Mouse (Mus musculus): Measurements from ENCODE around the gene Irf2bp1.
A peak's percentile ranks its signal among the peaks of the same experiment; 100 is the strongest.

Gene Irf2bp1

GRCm38 (mm10) chr7:19003902-19004630, at the start of gene Irf2bp1:
Gene Irf2bp1 (plus strand): TSS chr7:19004044.
- DNase-seq: peak; percentile 86 to 90

DNA sequence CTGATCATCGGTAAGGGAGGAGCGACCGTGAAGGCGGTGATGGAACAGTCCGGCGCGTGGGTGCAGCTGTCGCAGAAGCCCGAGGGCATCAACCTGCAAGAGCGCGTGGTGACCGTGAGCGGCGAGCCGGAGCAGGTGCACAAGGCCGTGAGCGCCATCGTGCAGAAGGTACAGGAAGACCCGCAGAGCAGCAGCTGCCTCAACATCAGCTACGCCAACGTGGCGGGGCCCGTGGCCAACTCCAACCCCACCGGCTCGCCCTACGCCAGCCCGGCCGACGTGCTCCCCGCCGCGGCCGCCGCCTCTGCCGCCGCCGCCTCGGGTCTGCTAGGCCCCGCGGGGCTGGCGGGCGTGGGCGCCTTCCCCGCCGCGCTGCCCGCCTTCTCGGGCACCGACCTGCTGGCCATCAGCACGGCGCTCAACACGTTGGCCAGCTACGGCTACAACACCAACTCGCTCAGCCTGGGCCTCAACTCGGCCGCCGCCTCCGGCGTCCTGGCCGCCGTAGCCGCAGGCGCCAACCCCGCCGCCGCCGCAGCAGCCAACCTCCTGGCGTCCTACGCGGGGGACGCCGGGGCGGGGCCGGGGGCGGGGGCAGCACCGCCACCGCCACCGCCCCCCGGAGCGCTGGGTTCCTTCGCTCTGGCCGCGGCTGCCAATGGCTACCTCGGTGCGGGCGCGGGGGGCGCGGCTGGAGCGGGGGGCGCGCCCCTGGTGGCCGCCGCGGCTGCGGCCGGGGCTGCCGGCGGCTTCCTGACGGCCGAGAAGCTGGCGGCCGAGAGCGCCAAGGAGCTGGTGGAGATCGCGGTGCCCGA, 46.1 kb upstream of the Irf2bp1 start:
- DNase-seq: peak in 1 of 2 experiments; percentile 18

DNA sequence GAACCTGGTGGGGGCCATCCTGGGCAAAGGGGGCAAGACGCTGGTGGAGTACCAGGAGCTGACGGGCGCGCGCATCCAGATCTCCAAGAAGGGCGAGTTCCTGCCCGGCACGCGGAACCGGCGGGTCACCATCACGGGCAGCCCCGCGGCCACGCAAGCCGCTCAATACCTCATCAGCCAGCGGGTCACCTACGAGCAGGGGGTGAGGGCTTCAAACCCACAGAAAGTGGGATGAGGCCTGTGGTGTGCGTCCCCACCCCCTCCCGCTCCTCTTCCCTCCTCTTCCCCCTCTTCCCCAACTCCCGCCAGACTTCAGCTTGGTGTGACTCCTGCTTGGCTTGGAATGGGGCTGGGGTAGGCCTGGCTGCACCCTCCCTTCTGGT, 45.5 kb upstream of the Irf2bp1 start:
- DNase-seq: no peak

DNA sequence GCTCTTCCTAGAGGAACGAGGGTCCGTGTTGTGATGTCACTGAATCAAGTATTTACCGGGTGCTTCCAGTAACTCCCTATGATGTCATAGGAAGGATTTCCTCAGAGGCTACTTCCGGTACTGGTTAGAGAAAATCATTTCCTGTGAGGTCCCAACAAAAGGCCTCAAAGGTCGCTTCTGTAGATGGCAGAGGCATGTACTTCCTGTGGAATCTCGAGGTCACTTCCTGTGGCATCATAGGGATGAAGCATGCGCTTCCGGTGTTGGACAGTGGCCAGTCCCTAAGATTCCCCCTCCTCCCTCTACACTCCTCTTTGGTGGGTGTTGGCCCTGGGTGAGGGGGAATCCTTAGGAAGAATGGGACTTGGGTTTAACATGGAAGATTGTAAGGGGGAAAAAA, 44.4 kb upstream of the Irf2bp1 start:
- DNase-seq: no peak

DNA sequence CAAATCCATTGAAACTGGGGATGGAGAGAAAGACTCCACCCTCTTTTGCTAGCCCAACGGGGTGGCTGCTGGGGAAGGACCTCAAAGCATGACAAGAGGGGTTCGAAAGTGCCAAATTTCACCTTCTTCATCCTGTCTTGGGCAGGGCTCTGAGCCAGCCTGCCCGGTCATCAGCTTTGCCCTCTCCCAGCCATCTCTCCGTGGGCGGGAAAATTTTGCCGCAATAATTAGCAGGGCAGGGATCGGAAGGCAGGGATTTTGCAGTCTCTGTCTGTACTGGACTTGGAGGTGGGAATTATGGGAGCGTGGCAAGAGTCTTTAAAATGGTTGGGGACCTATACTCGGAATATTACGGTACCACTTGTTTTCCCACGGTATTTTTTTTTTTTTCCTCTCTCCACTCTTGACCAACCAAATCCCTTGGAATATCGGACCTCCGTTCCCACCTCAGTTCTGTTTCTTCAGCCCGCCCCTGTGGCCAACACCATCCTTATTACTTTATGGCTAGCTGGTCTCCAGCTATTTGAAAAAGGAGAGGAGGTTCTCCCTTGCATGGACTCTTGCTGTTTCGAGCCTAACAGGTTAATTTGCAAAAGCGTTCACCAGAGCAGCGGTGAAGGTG, 41.6 kb upstream of the Irf2bp1 start:
- no peak for DNase-seq

- DNase-seq: no peak
Observed at GRCm38 (mm10) chr7:18962795-18963194, 41.0 kb upstream of the Irf2bp1 start.

GRCm38 (mm10) chr7:18963294-18963843, 40.5 kb upstream of the Irf2bp1 start:
- DNase-seq: no peak

DNA sequence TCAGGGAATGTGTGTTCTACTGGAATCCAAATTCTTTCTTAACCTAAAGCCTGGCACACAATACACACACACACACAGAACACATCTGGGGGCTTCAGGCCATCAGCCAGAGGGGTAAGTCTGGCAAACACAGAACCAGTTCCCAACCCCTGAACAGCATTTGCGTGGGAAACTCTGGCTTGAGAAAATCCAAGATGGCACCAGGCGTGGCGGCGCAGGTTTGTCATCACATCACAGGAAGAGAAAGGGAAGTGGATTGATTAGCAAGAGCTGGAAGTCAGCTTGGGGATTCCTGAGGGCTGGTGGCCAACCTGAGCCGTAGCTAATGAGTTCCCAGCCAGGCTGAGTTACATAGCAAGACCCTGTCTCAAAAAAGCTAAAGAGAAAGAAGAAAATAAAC, 38.5 kb upstream of the Irf2bp1 start:
- DNase-seq: no peak

GRCm38 (mm10) chr7:18967603-18968002, 36.2 kb upstream of the Irf2bp1 start:
- DNase-seq: no peak

DNA sequence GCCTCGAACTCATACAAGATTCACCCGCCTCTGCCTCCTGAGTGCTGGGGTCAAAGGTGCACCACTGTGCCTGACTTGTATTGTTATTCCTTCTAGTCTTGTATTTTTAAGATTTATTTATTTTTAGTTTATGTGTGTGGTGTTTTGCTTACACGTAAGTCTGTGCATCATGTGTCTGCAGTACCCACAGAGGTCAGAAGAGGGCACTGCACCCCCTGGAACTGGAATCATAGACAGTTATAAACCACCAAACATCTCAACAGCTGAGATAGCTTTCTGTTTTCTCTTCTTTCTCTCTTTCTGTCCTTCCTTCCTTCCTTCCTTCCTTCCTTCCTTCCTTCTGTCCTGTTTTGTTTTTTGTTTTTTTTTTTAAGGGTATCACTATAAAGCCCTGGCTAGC, 32.9 kb upstream of the Irf2bp1 start:
- DNase-seq: no peak

GRCm38 (mm10) chr7:18978381-18978780, 25.5 kb upstream of the Irf2bp1 start:
- DNase-seq: no peak

DNA sequence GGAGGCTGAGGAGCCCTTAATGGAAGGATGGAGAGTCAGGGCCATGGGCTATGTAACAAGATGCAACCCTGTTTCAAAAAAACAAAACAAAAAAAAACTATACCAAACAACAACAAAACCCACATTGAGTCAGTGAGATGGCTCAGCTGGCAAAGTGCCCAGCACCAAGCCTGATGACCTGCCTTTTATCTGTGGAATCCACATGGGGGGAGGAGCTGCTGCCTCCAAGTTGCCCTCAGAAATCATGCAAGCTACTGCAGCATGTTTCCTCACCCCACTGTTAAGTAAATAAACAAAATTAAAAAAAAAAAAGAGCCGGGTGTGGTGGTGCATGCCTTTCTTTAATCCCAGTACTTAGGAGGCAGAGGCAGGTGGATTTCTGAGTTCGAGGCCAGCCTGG, 17.3 kb upstream of the Irf2bp1 start:
- no peak for DNase-seq

- no peak for DNase-seq
Observed at GRCm38 (mm10) chr7:18987100-18987499, 16.7 kb upstream of the Irf2bp1 start, which contains the start of gene Nanos2. Gene Nanos2 (plus strand): TSS chr7:18987400.

GRCm38 (mm10) chr7:18987747-18988146, 16.1 kb upstream of the Irf2bp1 start:
- DNase-seq: no peak

GRCm38 (mm10) chr7:18988780-18989179, 15.1 kb upstream of the Irf2bp1 start:
- no peak for DNase-seq

GRCm38 (mm10) chr7:18989995-18990394, 13.8 kb upstream of the Irf2bp1 start:
- no peak for DNase-seq

- DNase-seq: peak; percentile 98 to 100
Observed at GRCm38 (mm10) chr7:18990601-18991295, 13.1 kb upstream of the Irf2bp1 start, which contains the start of gene Mypop. Gene Mypop (plus strand): TSS chr7:18991245.

DNA sequence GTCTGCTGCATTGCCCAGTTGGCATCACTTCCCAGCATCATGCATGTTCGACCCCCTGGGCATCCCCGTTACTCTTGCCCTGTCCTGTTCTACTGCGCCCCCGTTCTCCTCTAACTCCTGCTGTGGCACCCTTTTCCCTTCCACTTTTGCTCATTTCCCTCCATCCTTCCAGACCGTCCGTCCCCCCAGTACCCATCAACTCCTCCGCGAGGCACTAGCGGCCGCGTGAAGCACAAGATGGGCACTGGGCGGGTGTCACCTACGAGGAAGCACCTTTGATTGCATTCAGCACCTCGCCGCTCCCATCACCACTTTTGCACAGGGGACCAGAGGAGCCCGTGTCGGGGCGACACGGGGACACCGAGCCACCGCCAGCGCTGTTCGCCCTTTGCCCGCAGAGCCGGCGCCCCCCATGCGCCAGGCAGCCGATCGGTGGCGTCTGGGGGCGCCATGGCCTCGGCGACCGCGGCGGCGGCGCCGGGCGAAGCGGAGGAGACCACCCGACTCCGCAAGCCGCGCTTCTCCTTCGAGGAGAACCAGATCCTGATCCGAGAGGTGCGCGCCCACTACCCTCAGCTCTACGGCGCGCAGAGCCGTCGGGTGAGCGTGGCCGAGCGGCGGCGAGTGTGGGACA, 12.1 kb upstream of the Irf2bp1 start:
- DNase-seq: peak in 1 of 2 experiments; percentile 43

- DNase-seq: peak in 1 of 2 experiments; percentile 34
Observed at GRCm38 (mm10) chr7:18992294-18992675, 11.6 kb upstream of the Irf2bp1 start.

DNA sequence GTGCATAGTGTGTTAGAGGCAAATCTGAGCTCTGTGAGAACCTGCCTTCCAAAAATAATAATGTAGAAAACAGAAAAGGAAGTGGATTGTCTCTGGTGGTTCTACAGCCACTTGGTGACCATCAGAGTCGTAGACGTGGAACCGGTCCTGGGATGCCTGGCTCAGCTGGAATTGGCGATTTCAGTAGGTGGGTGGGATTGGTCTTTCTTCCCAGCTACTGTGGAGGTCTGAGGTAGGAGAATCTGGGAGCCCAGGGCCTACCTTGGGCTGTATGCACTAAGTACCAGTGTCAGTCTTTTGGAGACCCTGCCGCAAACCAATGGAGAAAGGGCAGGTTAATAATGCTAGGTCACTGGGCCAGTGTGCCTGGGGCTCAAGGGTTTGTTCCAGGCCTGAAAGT, 10.8 kb upstream of the Irf2bp1 start:
- DNase-seq: no peak

GRCm38 (mm10) chr7:18998835-18999234, 5.0 kb upstream of the Irf2bp1 start:
- DNase-seq: no peak

GRCm38 (mm10) chr7:19000421-19000820, 3.4 kb upstream of the Irf2bp1 start:
- peak in 1 of 2 experiments; percentile 32 for DNase-seq
